Mouse (Mus musculus): ENCODE results near the gene Gm17509.

DNA sequence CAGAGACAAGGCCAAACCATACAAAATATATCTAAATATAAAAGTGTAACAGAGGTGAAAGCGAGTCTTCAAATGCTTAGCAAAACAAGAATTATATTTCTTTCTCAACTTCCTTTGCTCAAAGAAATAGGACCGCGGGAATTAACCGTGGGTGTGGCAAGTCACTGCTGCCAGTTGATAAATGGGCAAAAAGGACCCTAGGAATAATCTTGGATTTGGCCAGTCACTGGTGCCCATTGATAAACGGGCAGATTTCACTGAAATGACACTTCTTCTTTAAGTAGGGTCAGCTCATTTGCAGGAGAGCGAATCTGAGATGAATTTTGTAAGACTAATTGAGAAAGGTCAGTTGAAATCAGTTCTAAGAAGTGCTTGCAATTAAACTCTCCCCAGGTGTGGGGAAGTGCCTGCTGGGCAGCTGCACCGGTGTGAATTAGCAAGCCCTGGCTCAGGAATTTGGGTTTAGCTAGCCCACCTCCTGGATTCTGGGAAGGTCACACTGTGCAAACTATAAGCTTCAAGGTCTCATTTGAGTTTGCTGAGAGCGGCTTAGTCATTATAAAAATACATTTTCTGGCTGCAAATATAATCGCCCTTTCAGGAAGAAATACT is 4.0 kb downstream of the Gm17509 start:
- TF ChIP-seq POLR2A (IDR thresholded peaks at IDR 0.05; ENCODE audit: borderline replicate concordance, extremely low read depth, insufficient read depth, insufficient read length, poor library complexity, severe bottlenecking) (no peak), CTCF (IDR thresholded peaks at IDR 0.05; ENCODE audit: borderline replicate concordance, extremely low read depth, insufficient read depth, insufficient read length) (no peak)

Data from brain, embryonic 14.5 days (tissue).